Mouse (Mus musculus): Measurements from ENCODE around the gene Myo3b.

Myo3b gene

GRCm38 (mm10) chr2:70278425-70279277 is 239.7 kb downstream of the Myo3b start:
- DNase-seq (ENCODE audit: low read depth, low spot score) = peak; percentile 83

- DNase-seq (ENCODE audit: low read depth, low spot score) = no peak
These were observed 245.2 kb downstream of the Myo3b start for GRCm38 (mm10) chr2:70284109-70284508.

GRCm38 (mm10) chr2:70291063-70291462 is 252.1 kb downstream of the Myo3b start:
- DNase-seq (ENCODE audit: low read depth, low spot score) = no peak

GRCm38 (mm10) chr2:70292776-70293175 is 253.8 kb downstream of the Myo3b start:
- DNase-seq (ENCODE audit: low read depth, low spot score) = no peak

GRCm38 (mm10) chr2:70302905-70303304 is 264.0 kb downstream of the Myo3b start:
- no peak for DNase-seq (ENCODE audit: low read depth, low spot score)

GRCm38 (mm10) chr2:70315125-70315524 is 276.2 kb downstream of the Myo3b start:
- DNase-seq (ENCODE audit: low read depth, low spot score) = no peak

- no peak for DNase-seq (ENCODE audit: low read depth, low spot score)
These were observed 276.8 kb downstream of the Myo3b start for GRCm38 (mm10) chr2:70315734-70316133.

GRCm38 (mm10) chr2:70317850-70318249 is 278.9 kb downstream of the Myo3b start:
- no peak for DNase-seq (ENCODE audit: low read depth, low spot score)

- no peak for DNase-seq (ENCODE audit: low read depth, low spot score)
These were observed 280.1 kb downstream of the Myo3b start for GRCm38 (mm10) chr2:70318861-70319555.

GRCm38 (mm10) chr2:70322767-70323166 is 283.8 kb downstream of the Myo3b start:
- no peak for DNase-seq (ENCODE audit: low read depth, low spot score)

- DNase-seq (ENCODE audit: low read depth, low spot score) = no peak
These were observed 288.7 kb downstream of the Myo3b start for GRCm38 (mm10) chr2:70327602-70328001.

GRCm38 (mm10) chr2:70332905-70333304 is 294.0 kb downstream of the Myo3b start:
- DNase-seq (ENCODE audit: low read depth, low spot score) = no peak

GRCm38 (mm10) chr2:70333553-70333952 is 294.6 kb downstream of the Myo3b start:
- no peak for DNase-seq (ENCODE audit: low read depth, low spot score)

GRCm38 (mm10) chr2:70336551-70336950 is 297.6 kb downstream of the Myo3b start:
- DNase-seq (ENCODE audit: low read depth, low spot score) = no peak

GRCm38 (mm10) chr2:70337208-70337611 is 298.3 kb downstream of the Myo3b start:
- DNase-seq (ENCODE audit: low read depth, low spot score) = no peak

- DNase-seq (ENCODE audit: low read depth, low spot score) = no peak
These were observed 298.9 kb downstream of the Myo3b start for GRCm38 (mm10) chr2:70337869-70338268.

- no peak for DNase-seq (ENCODE audit: low read depth, low spot score)
These were observed 300.1 kb downstream of the Myo3b start for GRCm38 (mm10) chr2:70339061-70339460.

- DNase-seq (ENCODE audit: low read depth, low spot score) = no peak
These were observed 300.6 kb downstream of the Myo3b start for GRCm38 (mm10) chr2:70339501-70339900.

- peak; percentile 42 for DNase-seq (ENCODE audit: low read depth, low spot score)
These were observed 301.3 kb downstream of the Myo3b start for GRCm38 (mm10) chr2:70340224-70340623.

- no peak for DNase-seq (ENCODE audit: low read depth, low spot score)
These were observed 306.2 kb downstream of the Myo3b start for GRCm38 (mm10) chr2:70345126-70345525.

- no peak for DNase-seq (ENCODE audit: low read depth, low spot score)
These were observed 308.6 kb downstream of the Myo3b start for GRCm38 (mm10) chr2:70347511-70347910.

GRCm38 (mm10) chr2:70348793-70349553 is 310.0 kb downstream of the Myo3b start:
- DNase-seq (ENCODE audit: low read depth, low spot score) = no peak

All from WW6 (cell line).